Mouse (Mus musculus) intestine, postnatal 0 days (tissue): ENCODE results near the gene Dnhd1. TPM values are rescaled to one million over a fixed set of nuclear protein-coding genes. Genes with fewer than 3 reads are reported as not detected.

ENCODE experiments used
- ATAC-seq: fragments of 200-750 bp; cut with Nextera tagmentation; 2 replicates; pipeline ENCODE4 v1.8.0; 2017; ENCODE audit warnings: mild to moderate bottlenecking, moderate TSS enrichment, moderate library complexity
- H3K27ac ChIP-seq: fragments of 300-500 bp; sonication (generic); 2 replicates; pipeline ENCODE4 v1.5.1; 2014; ENCODE audit warnings: mild to moderate bottlenecking, low read depth, low read length, moderate library complexity
- H3K27me3 ChIP-seq: fragments of 300-500 bp; sonication (generic); replicated peaks from 2 replicates; pipeline ENCODE4 v1.6.1; 2014; ENCODE audit warnings: low read length, mixed read lengths; ENCODE audit not compliant: control insufficient read depth, insufficient read depth
- H3K36me3 ChIP-seq: fragments of 300-500 bp; sonication (generic); 2 replicates; pipeline ENCODE4 v1.6.1; 2014; ENCODE audit warnings: mild to moderate bottlenecking, moderate library complexity; ENCODE audit not compliant: control insufficient read depth, insufficient read depth
- H3K4me1 ChIP-seq: fragments of 300-500 bp; sonication (generic); replicated peaks from 2 replicates; pipeline ENCODE4 v1.6.1; 2014; ENCODE audit warnings: antibody characterized with exemption, low read length, mixed read lengths; ENCODE audit not compliant: control insufficient read depth, insufficient read depth
- H3K4me2 ChIP-seq: fragments of 300-500 bp; sonication (generic); replicated peaks from 2 replicates; pipeline ENCODE4 v1.6.1; 2014; ENCODE audit warnings: low read depth, mild to moderate bottlenecking, moderate library complexity
- H3K4me3 ChIP-seq: fragments of 300-500 bp; sonication (generic); 2 replicates; pipeline ENCODE4 v1.5.1; 2014; ENCODE audit warnings: low read depth, low read length
- H3K9ac ChIP-seq: fragments of 300-500 bp; sonication (generic); 2 replicates; pipeline ENCODE4 v1.6.1; 2014; ENCODE audit warnings: mild to moderate bottlenecking, low read depth, low read length
- H3K9me3 ChIP-seq: fragments of 300-500 bp; sonication (generic); 2 replicates; pipeline ENCODE4 v1.6.1; 2016; ENCODE audit warnings: mixed run types; ENCODE audit not compliant: control insufficient read depth
- CTCF ChIP-seq: sonication (generic); IDR thresholded peaks from 2 replicates; pipeline ENCODE4 v1.5.1; 2016; ENCODE audit warnings: low read depth, mild to moderate bottlenecking, control low read depth, antibody characterized with exemption, moderate library complexity
- WGBS: fragments of 180-500 bp; shearing (Covaris S2); extraction: QIAGEN DNeasy Blood & Tissue Kit; methylation state at CpG from one replicate; pipeline ENCODE4 v1.1.7; 2014; 5-methylcytosine and 5-hydroxymethylcytosine counted together
- polyA plus RNA-seq: library from polyadenylated mRNA; unstranded; fragments of >200 nt; fragmentation: Nextera tagmentation; extraction: Ambion mirVana; gene quantifications from 2 replicates; pipeline ENCODE4 v1.2.1, GENCODE M21; 2015

Gene Dnhd1
- polyA plus RNA-seq, 1 experiment from 2014 or later = 0.09 TPM

GRCm38 (mm10) chr7:105764331-105764730, 113.7 kb downstream of the Dnhd1 start:
- no peak overlapping the region for H3K9ac ChIP-seq
- H3K4me1 ChIP-seq = no peaks in the 10 kb centered on the region
- TF ChIP-seq CTCF = no peak
- H3K36me3 ChIP-seq = peaks cover 23% of the 10 kb centered on the region; the same call in 1 of the 2 replicates
- no peak for ATAC-seq
- 91% methylated on average over 11 of the region's 11 CpGs for WGBS
- H3K4me3 ChIP-seq = no peak overlapping the region
- H3K27me3 ChIP-seq = peaks cover 10% of the 10 kb centered on the region; the same call in 1 of the 2 replicates
- H3K4me2 ChIP-seq = no peak overlapping the region
- no peak overlapping the region for H3K27ac ChIP-seq
- no peaks in the 10 kb centered on the region for H3K9me3 ChIP-seq

DNA sequence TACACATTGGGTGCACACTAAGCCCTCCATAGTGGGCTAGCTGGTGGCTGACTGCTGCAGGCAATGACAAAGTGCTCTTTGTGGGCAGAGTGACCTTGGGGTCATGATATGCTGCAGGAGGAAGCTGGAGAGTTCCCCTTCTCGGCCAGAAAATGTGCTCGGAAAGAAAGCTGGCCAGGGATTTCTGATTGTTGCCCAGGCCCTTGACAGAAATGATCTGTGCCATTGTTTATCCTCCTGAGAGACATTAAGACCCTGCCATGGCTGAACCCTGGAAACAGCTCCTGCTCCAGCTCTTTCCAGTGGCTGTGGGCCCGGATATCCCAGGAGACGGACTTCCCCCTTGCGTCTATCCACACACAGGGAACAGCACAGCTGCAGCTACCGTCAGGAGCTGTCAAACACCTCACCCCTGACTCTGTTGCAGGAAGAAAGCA, 117.1 kb downstream of the Dnhd1 start:
- no peak overlapping the region for H3K4me3 ChIP-seq
- no peaks in the 10 kb centered on the region for H3K9me3 ChIP-seq
- WGBS = 40% methylated on average over 6 of the region's 6 CpGs
- no peak overlapping the region for H3K9ac ChIP-seq
- no peaks in the 10 kb centered on the region for H3K4me1 ChIP-seq
- H3K4me2 ChIP-seq = no peak overlapping the region
- peaks cover 21% of the 10 kb centered on the region for H3K36me3 ChIP-seq
- no peak overlapping the region for H3K27ac ChIP-seq
- no peak for ATAC-seq
- TF ChIP-seq CTCF = no peak
- peaks cover 4% of the 10 kb centered on the region; the same call in 1 of the 2 replicates for H3K27me3 ChIP-seq

DNA sequence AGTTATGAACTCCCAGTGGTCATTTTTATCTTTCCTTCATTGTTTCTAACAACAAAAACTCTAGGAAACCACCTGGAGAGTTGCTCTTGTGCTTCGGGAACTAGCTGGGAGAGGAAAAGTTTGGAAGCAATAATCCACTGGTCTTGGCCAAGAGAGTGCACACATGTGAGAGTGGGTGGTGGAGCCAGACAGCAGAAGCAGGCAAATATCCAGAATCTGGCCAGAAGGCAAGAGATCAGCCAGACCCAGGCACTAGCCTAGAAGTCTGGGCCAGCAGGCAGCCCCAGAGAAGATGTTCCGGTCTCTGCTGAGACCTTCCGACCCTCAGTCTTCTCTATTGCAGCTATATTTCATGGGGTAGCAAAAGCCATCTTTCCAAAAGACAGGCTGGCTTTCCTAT, 119.3 kb downstream of the Dnhd1 start:
- Histone ChIP-seq H3K36me3 (peaks cover 16% of the 10 kb centered on the region; the same call in 1 of the 2 replicates), H3K4me1 (no peaks in the 10 kb centered on the region), H3K4me3 (no peak overlapping the region), H3K27me3 (no peaks in the 10 kb centered on the region), H3K4me2 (no peak overlapping the region), H3K27ac (no peak overlapping the region), H3K9ac (no peak overlapping the region), H3K9me3 (no peaks in the 10 kb centered on the region)
- no peak for ATAC-seq
- 79% methylated on average over 3 of the region's 3 CpGs for WGBS
- no peak for TF ChIP-seq CTCF

Other genes with a start within 250 kb of the Dnhd1 start
- gene Cnga4, start 246.3 kb upstream of the Dnhd1 start, polyA plus RNA-seq = not detected in 2 replicates
- gene Cckbr, start 225.1 kb upstream of the Dnhd1 start, polyA plus RNA-seq = 0.09 and 0.17 TPM in 2 replicates
- gene Cavin3, start 168.5 kb upstream of the Dnhd1 start, polyA plus RNA-seq = 79.9 and 80.1 TPM in 2 replicates
- 22.4 and 25.4 TPM in 2 replicates for gene Smpd1, start 96.5 kb upstream of the Dnhd1 start, polyA plus RNA-seq
- 13.5 and 14.0 TPM in 2 replicates for gene Apbb1, start 69.2 kb upstream of the Dnhd1 start, polyA plus RNA-seq
- 0.68 and 1.1 TPM in 2 replicates for gene Hpx, start 50.7 kb upstream of the Dnhd1 start, polyA plus RNA-seq
- gene Trim3, start 17.3 kb upstream of the Dnhd1 start, polyA plus RNA-seq = 7.4 and 9.0 TPM in 2 replicates
- gene Timm10b, start 10.8 kb upstream of the Dnhd1 start, polyA plus RNA-seq = 177 and 181 TPM in 2 replicates
- 39.9 and 41.9 TPM in 2 replicates for gene Arfip2, start 10.4 kb upstream of the Dnhd1 start, polyA plus RNA-seq
- gene Gm45799, start 10.3 kb upstream of the Dnhd1 start, polyA plus RNA-seq = 28.3 and 46.4 TPM in 2 replicates
- gene Ilk, start 85.8 kb downstream of the Dnhd1 start, polyA plus RNA-seq = 173 and 178 TPM in 2 replicates
- gene Rrp8, start 86.6 kb downstream of the Dnhd1 start, polyA plus RNA-seq = 12.7 and 15.0 TPM in 2 replicates
- gene Taf10, start 93.5 kb downstream of the Dnhd1 start, polyA plus RNA-seq = 164 and 168 TPM in 2 replicates
- gene Tpp1, start 101.4 kb downstream of the Dnhd1 start, polyA plus RNA-seq = 176 and 184 TPM in 2 replicates
- gene Dchs1, start 136.8 kb downstream of the Dnhd1 start, polyA plus RNA-seq = 2.2 and 2.4 TPM in 2 replicates
- gene Mrpl17, start 160.3 kb downstream of the Dnhd1 start, polyA plus RNA-seq = 255 and 275 TPM in 2 replicates